Mouse (Mus musculus): Measurements from ENCODE around the gene Hectd2. TPM values are rescaled to one million over a fixed set of nuclear protein-coding genes. Genes with fewer than 3 reads are reported as not detected.

The Hectd2 gene
- total and polyA plus RNA-seq, 2 experiments: 0.46 to 1.7 TPM

DNA sequence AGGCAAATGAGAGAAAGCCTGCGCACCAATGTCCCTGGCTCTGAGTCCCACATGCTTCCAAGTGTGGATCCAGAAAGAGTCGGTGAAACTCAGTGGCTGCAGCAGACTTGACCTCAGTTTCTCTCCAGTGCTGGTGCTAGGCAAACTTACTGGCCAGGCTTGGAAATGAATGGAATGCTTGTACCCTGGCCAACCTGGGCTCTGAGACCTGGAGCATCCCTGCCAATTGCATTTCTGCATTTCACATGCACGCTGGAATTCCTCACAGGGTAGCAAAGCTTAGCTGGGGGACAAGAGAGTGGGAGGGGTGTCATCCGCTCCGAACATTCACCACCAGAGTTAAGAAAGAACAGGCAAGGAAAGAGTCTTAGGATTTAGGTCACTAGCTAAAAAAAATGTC lies 112.0 kb downstream of the Hectd2 start:
- H3K27ac ChIP-seq (replicated peaks; ENCODE audit: insufficient read depth, low read depth, low read length): no peak overlapping the region
- peaks cover 11% of the 10 kb centered on the region for H3K4me1 ChIP-seq (ENCODE audit: control insufficient read depth, insufficient read depth, low read length)
- no peak overlapping the region for H3K4me3 ChIP-seq (ENCODE audit: insufficient read depth, low read depth, low read length)
- H3K36me3 ChIP-seq (ENCODE audit: control insufficient read depth, insufficient read depth, low read length): no peaks in the 10 kb centered on the region
- DNase-seq (ENCODE audit: extremely low read depth, low read depth, low spot score): no peak
- TF ChIP-seq POLR2A (IDR thresholded peaks at IDR 0.05; ENCODE audit: extremely low read depth, insufficient read depth, low read length): no peak
- no peak for TF ChIP-seq CTCF (IDR thresholded peaks at IDR 0.05; ENCODE audit: low read depth, low read length)
- no peaks in the 10 kb centered on the region for H3K27me3 ChIP-seq (ENCODE audit: control insufficient read depth, insufficient read depth, low read length)
- H3K9ac ChIP-seq (ENCODE audit: low read depth, low read length): no peak overlapping the region
- H3K79me2 ChIP-seq (ENCODE audit: control insufficient read depth, insufficient read depth, low read length): no peaks in the 10 kb centered on the region
- 84% methylated on average over 5 of the region's 5 CpGs for WGBS

DNA sequence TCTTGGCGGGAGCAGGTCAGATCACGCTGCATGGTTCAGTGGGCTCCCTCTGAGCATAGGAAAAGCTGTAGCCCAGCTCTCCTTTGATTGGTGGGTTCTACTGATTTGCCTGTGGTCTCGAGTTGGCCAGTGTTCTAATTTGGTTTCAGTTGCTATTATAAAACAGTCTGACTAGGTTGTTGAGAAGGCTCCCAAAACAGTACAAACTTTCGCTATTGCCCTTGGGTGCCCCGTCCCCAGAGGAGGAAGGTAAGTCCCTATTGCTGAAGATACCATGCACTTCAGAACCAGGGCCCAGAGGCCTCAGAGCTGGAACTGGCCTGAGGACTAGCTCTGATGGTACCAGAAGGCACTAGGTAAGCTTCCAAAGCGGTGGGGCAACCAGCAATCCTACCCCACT lies 112.9 kb downstream of the Hectd2 start:
- TF ChIP-seq POLR2A (IDR thresholded peaks at IDR 0.05; ENCODE audit: extremely low read depth, insufficient read depth, low read length): no peak
- no peak for TF ChIP-seq CTCF (IDR thresholded peaks at IDR 0.05; ENCODE audit: low read depth, low read length)
- H3K9ac ChIP-seq (ENCODE audit: low read depth, low read length): no peak overlapping the region
- H3K36me3 ChIP-seq (ENCODE audit: control insufficient read depth, insufficient read depth, low read length): no peaks in the 10 kb centered on the region
- no peaks in the 10 kb centered on the region for H3K79me2 ChIP-seq (ENCODE audit: control insufficient read depth, insufficient read depth, low read length)
- H3K4me1 ChIP-seq (ENCODE audit: control insufficient read depth, insufficient read depth, low read length): peaks cover 11% of the 10 kb centered on the region
- H3K4me3 ChIP-seq (ENCODE audit: insufficient read depth, low read depth, low read length): no peak overlapping the region
- H3K27ac ChIP-seq (replicated peaks; ENCODE audit: insufficient read depth, low read depth, low read length): no peak overlapping the region
- H3K27me3 ChIP-seq (ENCODE audit: control insufficient read depth, insufficient read depth, low read length): no peaks in the 10 kb centered on the region
- DNase-seq (ENCODE audit: extremely low read depth, low read depth, low spot score): no peak
- 97% methylated on average over 6 of the region's 6 CpGs for WGBS

DNA sequence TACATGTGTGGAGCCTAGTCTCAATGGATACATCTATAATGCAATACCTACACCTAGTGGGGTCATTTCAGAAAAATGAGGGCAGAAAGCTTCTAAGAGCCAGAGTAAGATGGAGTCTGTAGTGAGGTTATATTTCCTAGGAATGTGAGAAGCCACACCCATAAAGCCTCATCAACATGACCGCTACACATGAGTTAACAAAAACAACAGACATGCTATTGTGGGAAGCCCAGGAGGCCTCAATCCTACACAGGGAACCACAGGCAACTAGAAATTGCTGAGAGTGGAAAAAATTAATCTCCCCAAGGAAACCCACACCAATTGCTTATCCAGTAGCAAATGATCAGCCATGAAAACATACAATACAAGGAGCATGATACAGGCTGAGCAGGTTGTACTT lies 113.7 kb downstream of the Hectd2 start:
- H3K4me1 ChIP-seq (ENCODE audit: control insufficient read depth, insufficient read depth, low read length): peaks cover 11% of the 10 kb centered on the region
- TF ChIP-seq POLR2A (IDR thresholded peaks at IDR 0.05; ENCODE audit: extremely low read depth, insufficient read depth, low read length) (no peak), CTCF (IDR thresholded peaks at IDR 0.05; ENCODE audit: low read depth, low read length) (no peak)
- no peaks in the 10 kb centered on the region for H3K79me2 ChIP-seq (ENCODE audit: control insufficient read depth, insufficient read depth, low read length)
- WGBS: 100% methylated on average over 1 of the region's 1 CpGs
- H3K27ac ChIP-seq (replicated peaks; ENCODE audit: insufficient read depth, low read depth, low read length): no peak overlapping the region
- H3K9ac ChIP-seq (ENCODE audit: low read depth, low read length): no peak overlapping the region
- no peak for DNase-seq (ENCODE audit: extremely low read depth, low read depth, low spot score)
- no peak overlapping the region for H3K4me3 ChIP-seq (ENCODE audit: insufficient read depth, low read depth, low read length)
- no peaks in the 10 kb centered on the region for H3K27me3 ChIP-seq (ENCODE audit: control insufficient read depth, insufficient read depth, low read length)
- no peaks in the 10 kb centered on the region for H3K36me3 ChIP-seq (ENCODE audit: control insufficient read depth, insufficient read depth, low read length)

DNA sequence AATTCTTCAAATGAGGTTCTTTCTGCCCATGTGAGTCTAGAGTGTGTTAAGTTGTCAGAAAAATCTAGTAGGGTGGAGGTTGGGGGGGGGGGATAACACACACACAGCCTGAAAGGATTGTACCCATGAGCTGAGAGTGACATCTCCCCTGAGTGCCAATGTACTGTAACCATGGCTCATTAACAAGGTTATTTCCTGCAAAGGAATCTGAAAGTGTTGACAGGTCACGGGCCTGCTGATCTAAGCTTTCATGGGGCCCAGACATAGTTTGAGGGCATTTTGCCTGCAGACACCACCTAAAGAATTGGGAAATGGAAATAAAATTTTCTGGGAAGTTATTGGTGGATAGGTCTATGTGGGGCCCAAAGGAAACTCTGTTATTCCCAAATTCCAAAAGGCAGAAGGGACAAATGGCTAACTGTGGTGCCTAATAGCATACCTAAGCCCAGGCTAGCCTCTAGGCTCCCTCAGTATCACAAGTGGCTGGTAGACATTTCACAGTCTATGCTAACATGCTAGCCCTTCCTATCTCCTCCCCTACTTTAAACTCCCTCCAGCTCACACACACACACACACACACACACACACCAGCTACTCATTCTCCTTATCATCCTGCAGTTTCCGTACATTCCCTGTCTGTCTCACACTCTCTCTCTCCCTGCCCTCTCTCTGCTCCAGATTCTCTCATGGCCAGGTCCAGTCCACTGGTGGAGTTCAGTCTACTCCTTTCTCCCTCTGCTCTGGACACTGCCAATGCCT lies 114.6 kb downstream of the Hectd2 start:
- 93% methylated on average over 2 of the region's 2 CpGs for WGBS
- no peak for TF ChIP-seq POLR2A (IDR thresholded peaks at IDR 0.05; ENCODE audit: extremely low read depth, insufficient read depth, low read length)
- TF ChIP-seq CTCF (IDR thresholded peaks at IDR 0.05; ENCODE audit: low read depth, low read length): no peak

DNA sequence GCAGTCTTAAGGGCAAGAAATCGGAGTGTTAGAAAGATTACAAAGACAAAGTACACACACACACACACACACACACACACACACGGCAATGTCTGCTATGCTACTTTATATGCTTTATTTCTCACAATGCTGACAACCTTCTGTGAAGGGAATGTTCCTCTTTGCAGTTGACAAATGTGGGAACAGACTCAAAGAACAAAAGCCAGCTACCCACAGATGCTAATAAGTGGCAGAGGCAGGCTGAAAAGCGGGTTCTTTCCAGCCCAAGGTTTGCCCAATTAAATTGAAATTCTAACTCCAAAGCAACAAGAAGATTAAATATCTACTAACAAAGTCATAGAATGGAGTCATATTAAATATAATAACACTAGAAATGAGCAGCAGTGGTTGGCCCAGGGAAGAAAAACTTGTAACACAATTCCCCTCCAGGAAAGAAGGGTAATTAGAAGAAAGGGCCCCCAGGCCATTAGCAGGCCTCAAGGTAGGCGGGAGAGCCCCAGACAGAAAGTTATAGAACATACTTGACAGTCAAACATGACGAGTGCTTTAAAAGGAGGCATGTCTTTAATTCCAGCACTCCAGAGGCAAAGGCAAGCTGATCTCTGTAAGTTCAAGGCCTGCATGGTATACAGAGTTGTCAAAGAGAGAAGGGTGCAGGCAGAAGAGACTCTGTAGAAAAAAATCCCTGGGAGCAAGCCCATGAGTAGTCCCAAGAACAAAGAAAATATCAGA lies 115.4 kb downstream of the Hectd2 start:
- no peak for DNase-seq (ENCODE audit: extremely low read depth, low read depth, low spot score)
- TF ChIP-seq POLR2A (IDR thresholded peaks at IDR 0.05; ENCODE audit: extremely low read depth, insufficient read depth, low read length) (no peak), CTCF (IDR thresholded peaks at IDR 0.05; ENCODE audit: low read depth, low read length) (no peak)
- H3K27me3 ChIP-seq (ENCODE audit: control insufficient read depth, insufficient read depth, low read length): no peaks in the 10 kb centered on the region
- WGBS: 88% methylated on average over 5 of the region's 5 CpGs
- H3K4me1 ChIP-seq (ENCODE audit: control insufficient read depth, insufficient read depth, low read length): peaks cover 5% of the 10 kb centered on the region; the same call in 1 of the 2 replicates
- H3K79me2 ChIP-seq (ENCODE audit: control insufficient read depth, insufficient read depth, low read length): no peaks in the 10 kb centered on the region
- H3K36me3 ChIP-seq (ENCODE audit: control insufficient read depth, insufficient read depth, low read length): no peaks in the 10 kb centered on the region
- H3K9ac ChIP-seq (ENCODE audit: low read depth, low read length): no peak overlapping the region
- H3K27ac ChIP-seq (replicated peaks; ENCODE audit: insufficient read depth, low read depth, low read length): no peak overlapping the region
- H3K4me3 ChIP-seq (ENCODE audit: insufficient read depth, low read depth, low read length): no peak overlapping the region

More for the DNA sequence above, 114.6 kb downstream of the Hectd2 start:
- Histone ChIP-seq H3K27ac (replicated peaks; ENCODE audit: insufficient read depth, low read depth, low read length) (no peak overlapping the region), H3K36me3 (ENCODE audit: control insufficient read depth, insufficient read depth, low read length) (no peaks in the 10 kb centered on the region), H3K79me2 (ENCODE audit: control insufficient read depth, insufficient read depth, low read length) (no peaks in the 10 kb centered on the region), H3K4me1 (ENCODE audit: control insufficient read depth, insufficient read depth, low read length) (peaks cover 10% of the 10 kb centered on the region), H3K4me3 (ENCODE audit: insufficient read depth, low read depth, low read length) (no peak overlapping the region), H3K27me3 (ENCODE audit: control insufficient read depth, insufficient read depth, low read length) (no peaks in the 10 kb centered on the region), H3K9ac (ENCODE audit: low read depth, low read length) (no peak overlapping the region)
- no peak for DNase-seq (ENCODE audit: extremely low read depth, low read depth, low spot score)

Other genes with a start within 250 kb of the Hectd2 start
- gene Pcgf5, start 206.3 kb upstream of the Hectd2 start, total RNA-seq (2014; rRNA removed): 13.8 and 14.2 TPM in 2 replicates
- 3.1 and 3.9 TPM in 2 replicates for gene Pcgf5, start 206.3 kb upstream of the Hectd2 start, polyA plus RNA-seq (2012; rRNA removed)
- 30.1 and 39.9 TPM in 2 replicates for gene Ppp1r3c, start 182.0 kb downstream of the Hectd2 start, total RNA-seq (2014; rRNA removed)
- gene Ppp1r3c, start 182.0 kb downstream of the Hectd2 start, polyA plus RNA-seq (2012; rRNA removed): 23.3 and 40.1 TPM in 2 replicates

Measured in liver, adult 2 months (tissue).